Mouse (Mus musculus) left cerebral cortex, postnatal 10 days (tissue): Measurements from ENCODE around the gene Serpind1. TPM values are rescaled to one million over a fixed set of nuclear protein-coding genes. Genes with fewer than 3 reads are reported as not detected.

ENCODE experiments used
- DNase-seq, 2 experiments: peaks; one replicate each; pipeline ENCODE4 v3.0.0; 2021 to 2022; ENCODE audit warnings: low spot score in 2 of 2, mixed read lengths in 1 of 2; ENCODE audit errors: extremely low spot score in 1 of 2
- intact Hi-C: fragments of 180-260 bp; cut with DNase I; formaldehyde crosslinking; loops from one replicate; pipeline ENCODE4 v1.15.1; 2025
- total RNA-seq, 2 experiments: library from RNA; stranded (reverse); gene quantifications; 2 replicates each; pipeline ENCODE4 v1.2.3; 2021

The Serpind1 gene
- total RNA-seq, result 1 to 10 TPM; 1.9 to 2.0 TPM

GRCm38 (mm10) chr16:17331116-17331515 lies at the start of gene Serpind1:
Gene Serpind1 (plus strand): TSS chr16:17331371.
- no peak for DNase-seq
- intact Hi-C loops, result no loop called here

GRCm38 (mm10) chr16:17283151-17283550 lies 48.0 kb upstream of the Serpind1 start:
- intact Hi-C loops, result no loop called here
- no peak for DNase-seq

GRCm38 (mm10) chr16:17287103-17287502 lies 44.1 kb upstream of the Serpind1 start:
- DNase-seq, result no peak
- intact Hi-C loops, result no loop called here

GRCm38 (mm10) chr16:17291016-17291415 lies 40.2 kb upstream of the Serpind1 start:
- no peak for DNase-seq
- intact Hi-C loops, result no loop called here

- intact Hi-C loops, result no loop called here
- DNase-seq, result peak in 1 of 2 experiments; percentile 67
Measured at GRCm38 (mm10) chr16:17292751-17293150, 38.4 kb upstream of the Serpind1 start.

- DNase-seq, result no peak
- intact Hi-C loops, result no loop called here
Measured at GRCm38 (mm10) chr16:17300818-17301217, 30.4 kb upstream of the Serpind1 start.

GRCm38 (mm10) chr16:17303521-17304245 lies 27.5 kb upstream of the Serpind1 start:
- DNase-seq, result no peak
- intact Hi-C loops, result no loop called here

- intact Hi-C loops, result no loop called here
- no peak for DNase-seq
Measured at GRCm38 (mm10) chr16:17307461-17307860, 23.7 kb upstream of the Serpind1 start.

GRCm38 (mm10) chr16:17309036-17309435 lies 22.1 kb upstream of the Serpind1 start:
- DNase-seq, result no peak
- intact Hi-C loops, result no loop called here

- intact Hi-C loops, result no loop called here
- no peak for DNase-seq
Measured at GRCm38 (mm10) chr16:17312531-17312930, 18.6 kb upstream of the Serpind1 start.

- no peak for DNase-seq
- intact Hi-C loops, result no loop called here
Measured at GRCm38 (mm10) chr16:17316554-17316953, 14.6 kb upstream of the Serpind1 start.

GRCm38 (mm10) chr16:17321481-17321880 lies 9.7 kb upstream of the Serpind1 start:
- DNase-seq, result peak in 1 of 2 experiments; percentile 54
- intact Hi-C loops, result no loop called here

GRCm38 (mm10) chr16:17324745-17325144 lies 6.4 kb upstream of the Serpind1 start:
- intact Hi-C loops, result no loop called here
- no peak for DNase-seq

- no peak for DNase-seq
- intact Hi-C loops, result no loop called here
Measured at GRCm38 (mm10) chr16:17326064-17326463, 5.1 kb upstream of the Serpind1 start.

- DNase-seq, result no peak
- intact Hi-C loops, result no loop called here
Measured at GRCm38 (mm10) chr16:17329848-17330570, 1.2 kb upstream of the Serpind1 start.

- intact Hi-C loops, result no loop called here
- DNase-seq, result no peak
Measured at GRCm38 (mm10) chr16:17331855-17332254, 684 bp downstream of the Serpind1 start.

- intact Hi-C loops, result no loop called here
- DNase-seq, result no peak
Measured at GRCm38 (mm10) chr16:17334574-17334973, 3.4 kb downstream of the Serpind1 start.

- DNase-seq, result no peak
- intact Hi-C loops, result no loop called here
Measured at GRCm38 (mm10) chr16:17336089-17336488, 4.9 kb downstream of the Serpind1 start.

GRCm38 (mm10) chr16:17339701-17340100 lies 8.5 kb downstream of the Serpind1 start:
- intact Hi-C loops, result no loop called here
- DNase-seq, result no peak

GRCm38 (mm10) chr16:17340705-17341104 lies 9.5 kb downstream of the Serpind1 start:
- intact Hi-C loops, result no loop called here

More at GRCm38 (mm10) chr16:17340705-17341104, 9.5 kb downstream of the Serpind1 start:
- DNase-seq, result no peak
